Mouse (Mus musculus) hindbrain, embryonic 13.5 days (tissue): ENCODE measurements around the gene Fam166a. TPM values are rescaled to one million over a fixed set of nuclear protein-coding genes. Genes with fewer than 3 reads are reported as not detected.

ENCODE experiments used
- ATAC-seq: fragments of 200-750 bp; cut with Nextera tagmentation; 2 replicates; pipeline ENCODE4 v1.8.0; 2017; ENCODE audit warnings: moderate TSS enrichment; ENCODE audit not compliant: low FRiP score
- H3K27ac ChIP-seq: fragments of 300-500 bp; sonication (generic); 2 replicates; pipeline ENCODE4 v1.5.1; 2015; ENCODE audit warnings: inconsistent platforms, mild to moderate bottlenecking, moderate library complexity
- H3K27me3 ChIP-seq: fragments of 300-500 bp; sonication (generic); 2 replicates; pipeline ENCODE4 v1.6.1; 2015; ENCODE audit warnings: mild to moderate bottlenecking, inconsistent platforms
- H3K36me3 ChIP-seq: fragments of 300-500 bp; sonication (generic); 2 replicates; pipeline ENCODE4 v1.6.1; 2015; ENCODE audit warnings: mild to moderate bottlenecking, inconsistent platforms
- H3K4me1 ChIP-seq: fragments of 300-500 bp; sonication (generic); replicated peaks from 2 replicates; pipeline ENCODE4 v1.6.1; 2015; ENCODE audit warnings: inconsistent platforms
- H3K4me2 ChIP-seq: fragments of 300-500 bp; sonication (generic); 2 replicates; pipeline ENCODE4 v1.6.1; 2015; ENCODE audit warnings: inconsistent platforms, mild to moderate bottlenecking, moderate library complexity
- H3K4me3 ChIP-seq: fragments of 300-500 bp; sonication (generic); 2 replicates; pipeline ENCODE4 v1.5.1; 2015; ENCODE audit warnings: mild to moderate bottlenecking, inconsistent platforms
- H3K9ac ChIP-seq: fragments of 300-500 bp; sonication (generic); 2 replicates; pipeline ENCODE4 v1.6.1; 2015; ENCODE audit warnings: mild to moderate bottlenecking, inconsistent platforms
- H3K9me3 ChIP-seq: fragments of 300-500 bp; sonication (generic); 2 replicates; pipeline ENCODE4 v1.6.1; 2016; ENCODE audit warnings: inconsistent platforms
- WGBS: fragments of 180-500 bp; shearing (Covaris S2); methylation state at CpG from one replicate; pipeline ENCODE4 v1.1.7; 2015; 5-methylcytosine and 5-hydroxymethylcytosine counted together
- polyA plus RNA-seq: library from polyadenylated mRNA; unstranded; fragments of >200 nt; fragmentation: Nextera tagmentation; extraction: Ambion mirVana; gene quantifications from 2 replicates; pipeline ENCODE4 v1.2.1, GENCODE M21; 2015

Gene Fam166a
- polyA plus RNA-seq, 1 experiment from 2014 or later, result 0.40 TPM

DNA sequence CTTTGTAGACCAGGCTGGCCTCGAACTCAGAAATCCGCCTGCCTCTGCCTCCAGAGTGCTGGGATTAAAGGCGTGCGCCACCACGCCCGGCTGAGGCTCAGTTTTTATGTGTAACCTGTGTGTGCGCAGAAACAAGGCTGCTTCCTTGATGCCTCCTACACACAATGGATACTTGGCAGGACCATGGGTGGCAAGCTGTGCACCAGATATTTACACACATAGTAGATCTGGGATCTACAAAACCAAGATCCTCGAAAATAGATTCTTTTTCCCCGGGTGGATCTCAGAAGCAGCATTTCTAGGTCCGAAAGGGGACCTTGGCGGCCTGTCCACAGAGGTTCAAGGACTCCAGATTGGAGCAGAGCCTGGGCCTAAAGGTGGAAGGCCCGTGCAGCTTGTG, 43.3 kb downstream of the Fam166a start:
- Histone ChIP-seq H3K36me3 (no peaks in the 10 kb centered on the region), H3K9ac (peak overlapping the region; percentile 62), H3K27ac (peak overlapping the region; percentile 78), H3K4me2 (peak overlapping the region; percentile 99), H3K4me1 (peaks cover 52% of the 10 kb centered on the region), H3K9me3 (no peaks in the 10 kb centered on the region), H3K4me3 (peak overlapping the region; percentile 79), H3K27me3 (peaks cover 18% of the 10 kb centered on the region)
- 49% methylated on average over 12 of the region's 12 CpGs for WGBS
- 0 out of 2 replicates have a peak, but pooled peaks have one; percentile 1 for ATAC-seq

DNA sequence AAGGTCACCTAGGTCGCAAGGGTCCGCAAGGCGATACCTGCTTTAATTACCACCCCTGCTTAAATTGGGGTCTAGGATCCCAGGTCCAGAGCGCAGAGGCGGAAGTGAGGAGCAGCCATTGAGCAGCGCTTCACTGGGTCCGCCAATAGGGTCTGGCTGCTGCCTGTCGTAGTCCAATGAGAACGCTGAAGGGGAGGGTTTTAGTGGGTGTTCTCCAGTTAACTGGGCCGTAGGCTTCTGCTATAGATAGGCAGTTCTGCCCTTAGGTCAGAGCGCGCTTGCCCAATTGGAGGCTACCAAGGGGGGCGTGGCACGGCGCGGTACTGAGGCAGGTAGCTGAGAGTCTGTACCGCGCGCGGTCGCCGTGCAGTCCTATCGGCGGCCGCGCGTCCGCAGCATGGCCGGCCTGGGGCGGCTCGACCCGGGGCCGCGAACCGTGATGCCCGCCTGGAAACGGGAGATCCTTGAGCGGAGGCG, 43.8 kb downstream of the Fam166a start, which contains the start of gene Tprn:
Gene Tprn, plus strand, starts transcription at position 328 of the 477 bp plus-strand sequence.
- peak within 1 kb of the TSS; percentile 99 for H3K4me2 ChIP-seq
- peak within 1 kb of the TSS; percentile 85 for H3K9ac ChIP-seq
- peaks cover 52% of the 10 kb centered on the region for H3K4me1 ChIP-seq
- ATAC-seq, result peak; percentile 98
- no peaks in the 10 kb centered on the region for H3K9me3 ChIP-seq
- no peaks in the 10 kb centered on the region for H3K36me3 ChIP-seq
- under 1% methylated on average over 39 of the region's 39 CpGs for WGBS
- peak within 1 kb of the TSS; percentile 87 for H3K27ac ChIP-seq
- H3K27me3 ChIP-seq, result peaks cover 18% of the 10 kb centered on the region
- peak within 1 kb of the TSS; percentile 79 for H3K4me3 ChIP-seq

DNA sequence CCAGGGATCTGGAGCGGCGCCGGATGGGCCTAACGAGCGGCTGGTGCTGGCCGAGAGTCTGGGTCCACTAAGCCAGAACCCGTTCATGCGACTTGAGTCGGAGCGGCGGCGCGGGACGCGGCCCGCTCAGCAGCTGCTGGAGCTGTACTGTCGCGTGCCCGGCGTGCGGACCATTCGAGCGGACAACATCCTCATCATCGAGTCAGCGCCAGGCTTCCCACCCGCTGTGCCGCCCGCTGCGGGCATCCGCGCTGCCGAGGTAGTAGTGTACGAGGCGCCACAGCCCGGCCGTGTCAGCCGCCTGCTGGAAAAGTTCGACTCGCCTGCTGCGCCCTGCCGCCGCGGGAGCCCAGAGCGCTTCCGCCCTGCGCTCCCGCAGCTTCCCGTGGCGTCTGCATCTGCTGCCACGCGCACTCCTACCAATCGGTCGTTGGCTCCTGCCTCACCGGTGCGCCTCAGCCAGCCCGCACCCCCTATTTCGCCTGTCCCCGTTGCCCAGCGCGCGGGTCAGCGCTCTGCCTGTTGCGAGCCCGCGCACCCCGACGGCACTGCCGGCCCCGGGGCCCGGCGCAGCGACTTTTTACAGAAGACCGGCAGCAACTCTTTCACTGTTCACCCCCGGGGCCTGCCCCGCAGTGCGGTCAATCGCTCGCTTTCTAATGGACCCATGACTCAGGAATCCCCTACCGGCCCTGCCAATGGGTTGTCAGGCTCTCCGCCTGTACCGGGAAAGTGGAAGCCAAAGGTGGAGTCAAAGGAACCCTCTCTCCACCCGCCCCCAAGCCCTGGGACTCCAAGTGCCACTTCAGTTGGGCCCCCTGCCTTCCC, 44.5 kb downstream of the Fam166a start:
- Histone ChIP-seq H3K4me1 (peaks cover 55% of the 10 kb centered on the region), H3K4me3 (peak overlapping the region; percentile 79), H3K27ac (peak overlapping the region; percentile 87), H3K36me3 (peaks cover 1% of the 10 kb centered on the region; the same call in 1 of the 2 replicates), H3K9ac (peak overlapping the region; percentile 85), H3K9me3 (no peaks in the 10 kb centered on the region), H3K27me3 (peaks cover 18% of the 10 kb centered on the region), H3K4me2 (peak overlapping the region; percentile 99)
- WGBS, result under 1% methylated on average over 82 of the region's 82 CpGs
- ATAC-seq, result peak; percentile 50

DNA sequence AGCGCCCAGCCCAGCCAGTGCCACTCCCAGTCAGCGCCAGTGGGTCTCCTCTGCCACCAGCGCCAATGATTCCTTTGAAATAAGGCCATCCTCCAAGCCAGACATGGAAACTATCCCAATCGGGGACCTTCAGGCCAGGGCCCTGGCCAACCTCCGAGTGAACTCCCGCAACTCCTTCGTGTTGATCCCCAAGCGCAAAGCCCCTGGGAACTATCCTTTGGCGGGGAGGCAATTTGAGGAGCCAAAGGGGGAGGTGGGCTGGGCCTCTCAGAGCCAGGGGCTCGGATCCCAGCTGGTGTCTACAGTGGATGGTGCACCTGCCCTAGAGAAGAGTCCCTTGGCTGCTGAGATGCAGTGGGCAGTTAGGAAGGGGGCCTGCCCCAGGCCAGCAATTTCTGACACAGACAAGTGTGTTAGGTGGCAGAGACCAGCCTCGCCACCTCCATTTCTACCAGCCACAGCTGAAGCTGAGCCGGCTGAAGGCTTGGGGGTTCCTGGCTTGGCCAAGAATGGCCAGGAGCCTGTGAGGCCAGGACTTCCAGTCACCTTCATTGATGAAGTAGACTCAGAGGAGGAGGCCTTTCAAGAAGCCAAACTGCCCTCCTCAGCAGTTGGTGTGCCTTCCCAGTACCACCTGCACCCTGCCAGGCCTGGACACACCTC, 45.2 kb downstream of the Fam166a start:
- WGBS, result 18% methylated on average over 12 of the region's 12 CpGs
- H3K27me3 ChIP-seq, result peaks cover 18% of the 10 kb centered on the region
- peak overlapping the region; percentile 87; the same call in 1 of the 2 replicates for H3K27ac ChIP-seq
- peak overlapping the region; percentile 99 for H3K4me2 ChIP-seq
- no peak for ATAC-seq
- no peaks in the 10 kb centered on the region for H3K9me3 ChIP-seq
- H3K4me1 ChIP-seq, result peaks cover 60% of the 10 kb centered on the region
- peaks cover 9% of the 10 kb centered on the region for H3K36me3 ChIP-seq
- peak overlapping the region; percentile 85 for H3K9ac ChIP-seq
- peak overlapping the region; percentile 79 for H3K4me3 ChIP-seq

DNA sequence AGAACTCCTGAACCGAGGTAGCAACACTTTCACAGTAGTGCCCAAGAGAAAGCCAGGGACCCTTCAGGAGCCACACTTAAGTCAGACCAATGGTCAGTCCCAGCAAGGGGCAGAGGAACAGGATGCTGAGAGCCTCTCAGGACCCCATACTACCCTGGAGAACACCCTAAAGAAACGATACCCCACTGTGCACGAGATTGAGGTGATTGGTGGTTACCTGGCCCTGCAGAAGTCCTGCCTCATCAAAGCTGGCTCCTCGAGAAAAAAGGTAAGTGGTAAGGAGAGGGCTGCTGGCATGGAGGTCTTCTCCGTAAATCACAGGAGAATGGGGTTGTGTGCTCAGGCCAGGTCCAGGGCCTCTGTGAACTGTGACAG, 45.7 kb downstream of the Fam166a start:
- Histone ChIP-seq H3K4me3 (peak overlapping the region; percentile 79), H3K9me3 (no peaks in the 10 kb centered on the region), H3K27ac (no peak overlapping the region), H3K36me3 (peaks cover 14% of the 10 kb centered on the region), H3K27me3 (peaks cover 18% of the 10 kb centered on the region), H3K4me2 (peak overlapping the region; percentile 99), H3K4me1 (peaks cover 60% of the 10 kb centered on the region), H3K9ac (peak overlapping the region; percentile 85)
- WGBS, result 78% methylated on average over 5 of the region's 5 CpGs
- no peak for ATAC-seq

DNA sequence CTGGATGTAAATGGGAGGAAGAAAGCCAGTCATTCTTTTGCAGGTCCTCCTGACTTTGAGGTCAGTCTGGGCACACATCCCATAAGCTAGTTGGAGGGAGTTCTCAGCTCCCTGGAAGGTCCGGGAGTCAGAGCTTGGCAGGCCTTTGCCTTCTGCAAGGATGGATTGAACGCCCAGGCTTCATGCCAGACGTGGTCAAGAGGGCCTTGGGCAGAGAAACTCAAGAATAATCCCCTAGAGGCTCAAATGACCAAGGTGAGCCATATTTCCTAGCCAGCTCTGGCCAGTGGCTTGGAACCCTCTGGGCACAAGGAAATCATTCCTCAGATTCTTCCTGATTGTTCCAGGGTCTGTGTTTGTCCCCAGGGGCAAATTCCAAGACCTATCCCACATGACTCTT, 46.3 kb downstream of the Fam166a start:
- Histone ChIP-seq H3K36me3 (peaks cover 20% of the 10 kb centered on the region), H3K27me3 (peaks cover 18% of the 10 kb centered on the region), H3K9me3 (no peaks in the 10 kb centered on the region), H3K27ac (no peak overlapping the region), H3K4me2 (peak overlapping the region; percentile 99), H3K9ac (peak overlapping the region; percentile 85), H3K4me1 (peaks cover 60% of the 10 kb centered on the region), H3K4me3 (peak overlapping the region; percentile 79)
- 67% methylated on average over 3 of the region's 3 CpGs for WGBS
- no peak for ATAC-seq

DNA sequence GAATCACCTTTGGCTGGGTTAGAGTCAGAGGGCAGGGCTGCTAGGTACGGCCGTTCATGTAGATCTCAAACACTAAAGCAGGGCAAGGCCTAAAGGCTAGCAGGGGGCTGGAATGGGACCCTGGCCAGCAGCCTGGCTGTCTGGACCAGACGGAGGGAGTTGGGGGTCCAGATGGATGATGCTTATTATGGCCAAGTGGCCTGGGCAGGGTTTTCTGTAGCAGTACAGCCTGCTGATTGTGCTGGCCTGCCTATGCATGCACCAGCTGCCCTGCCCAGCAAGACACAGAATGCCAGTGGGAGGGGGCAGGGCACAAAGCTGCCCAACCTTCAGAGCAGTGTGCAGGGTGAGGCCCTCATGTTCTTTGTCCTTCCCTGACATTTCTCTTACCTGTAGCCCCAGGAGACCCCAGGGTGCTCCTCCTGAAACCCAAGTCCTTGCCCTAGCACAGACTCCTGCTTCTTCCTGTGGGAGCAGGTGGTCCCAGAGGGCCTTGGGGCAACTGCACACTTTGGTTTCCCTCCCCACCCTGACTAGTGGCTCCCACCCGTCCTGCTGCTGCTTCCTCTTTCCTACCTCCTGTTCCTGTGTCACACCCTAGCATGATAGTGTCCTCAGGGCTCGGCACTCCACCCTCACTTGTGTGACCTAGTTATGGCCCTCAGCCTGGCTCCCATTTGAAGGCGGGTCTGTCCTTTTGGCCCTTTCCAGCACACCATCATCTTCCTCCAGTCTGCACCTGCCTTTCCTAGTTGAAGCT, 47.5 kb downstream of the Fam166a start:
- 60% methylated on average over 6 of the region's 6 CpGs for WGBS
- no peak for ATAC-seq
- Histone ChIP-seq H3K4me3 (peak overlapping the region; percentile 79), H3K4me1 (peaks cover 67% of the 10 kb centered on the region), H3K9ac (peak overlapping the region; percentile 70), H3K4me2 (peak overlapping the region; percentile 99), H3K27ac (peak overlapping the region; percentile 83), H3K36me3 (peaks cover 30% of the 10 kb centered on the region), H3K9me3 (no peaks in the 10 kb centered on the region), H3K27me3 (peaks cover 18% of the 10 kb centered on the region)

DNA sequence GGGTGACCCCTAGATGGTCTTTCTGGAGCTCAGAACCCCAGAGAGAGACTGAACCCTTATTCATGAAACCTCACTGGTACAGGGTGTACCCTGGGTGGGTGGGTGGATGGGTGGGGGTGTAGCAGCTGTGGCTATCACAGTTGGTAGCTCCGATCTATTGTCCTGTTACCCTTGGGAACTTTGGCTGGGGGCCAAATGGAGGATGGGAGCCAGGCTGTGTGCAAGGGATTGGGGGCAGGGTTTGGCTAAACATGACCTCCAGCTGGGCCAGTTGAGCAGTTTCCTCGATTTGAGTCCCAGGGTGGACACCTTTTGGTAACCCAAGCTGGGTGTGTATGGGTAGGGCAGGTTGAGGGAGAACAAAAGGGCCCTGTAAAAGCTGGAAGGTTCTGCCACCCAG, 48.2 kb downstream of the Fam166a start:
- H3K9ac ChIP-seq, result peak overlapping the region; percentile 70
- peaks cover 31% of the 10 kb centered on the region for H3K36me3 ChIP-seq
- peak overlapping the region; percentile 99 for H3K4me2 ChIP-seq
- peak overlapping the region; percentile 83 for H3K27ac ChIP-seq
- H3K27me3 ChIP-seq, result peaks cover 18% of the 10 kb centered on the region
- WGBS, result 35% methylated on average over 2 of the region's 2 CpGs
- peaks cover 74% of the 10 kb centered on the region for H3K4me1 ChIP-seq
- peak overlapping the region; percentile 79 for H3K4me3 ChIP-seq
- H3K9me3 ChIP-seq, result no peaks in the 10 kb centered on the region
- no peak for ATAC-seq

DNA sequence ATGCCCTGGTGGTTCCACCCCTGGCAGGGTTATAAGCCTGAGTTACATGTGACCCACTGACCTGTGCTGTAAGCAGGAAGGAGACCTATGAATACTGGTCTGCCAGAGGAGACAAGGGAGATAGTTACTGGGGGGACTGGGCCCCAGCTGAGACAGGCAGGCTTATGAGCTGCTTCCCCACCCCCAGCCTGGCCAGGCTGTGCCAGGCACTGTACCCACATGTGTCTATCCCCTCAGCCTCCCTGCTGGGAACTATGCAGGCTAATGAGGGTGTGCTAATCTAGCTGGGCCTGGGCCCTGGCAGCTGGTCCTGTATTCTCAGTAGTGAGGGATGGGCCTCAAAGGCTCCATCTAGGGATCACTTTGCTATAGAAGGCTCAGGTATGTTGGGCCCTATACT, 48.7 kb downstream of the Fam166a start:
- H3K9ac ChIP-seq, result peak overlapping the region; percentile 36
- H3K4me3 ChIP-seq, result peak overlapping the region; percentile 79; the same call in 1 of the 2 replicates
- peaks cover 31% of the 10 kb centered on the region for H3K36me3 ChIP-seq
- peak overlapping the region; percentile 99 for H3K4me2 ChIP-seq
- H3K27me3 ChIP-seq, result peaks cover 18% of the 10 kb centered on the region
- ATAC-seq, result no peak
- peaks cover 72% of the 10 kb centered on the region for H3K4me1 ChIP-seq
- H3K9me3 ChIP-seq, result no peaks in the 10 kb centered on the region
- H3K27ac ChIP-seq, result peak overlapping the region; percentile 83

DNA sequence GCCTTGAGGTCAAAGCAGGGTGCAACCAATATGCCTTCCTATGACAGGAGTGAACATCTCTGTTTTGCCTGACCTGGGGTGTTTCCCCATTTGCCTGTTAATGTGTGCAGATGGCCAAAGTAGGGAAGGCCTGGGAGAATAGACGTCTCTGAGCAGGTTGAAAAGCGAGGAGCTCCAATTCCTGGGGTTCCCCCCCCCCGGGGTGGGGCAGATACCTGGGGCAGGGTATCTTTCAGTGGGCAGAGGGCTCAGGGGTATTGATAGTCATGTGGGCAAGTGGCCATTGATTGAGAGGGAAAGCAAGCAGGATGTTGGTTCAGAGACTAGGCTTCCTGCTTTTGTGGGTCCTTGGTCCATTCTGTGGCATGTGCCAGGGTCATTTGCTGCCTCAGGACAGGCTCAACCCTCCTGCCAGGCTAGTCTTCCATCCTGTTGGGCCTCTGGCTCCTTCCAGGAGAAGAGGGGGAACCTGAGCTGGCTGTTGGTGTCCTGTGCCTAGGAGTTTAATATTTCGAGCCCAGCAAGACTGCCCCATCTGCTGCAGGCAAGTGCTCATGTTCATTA, 49.3 kb downstream of the Fam166a start:
- H3K4me2 ChIP-seq, result peak overlapping the region; percentile 99; the same call in 1 of the 2 replicates
- WGBS, result 74% methylated on average over 4 of the region's 4 CpGs
- no peak for ATAC-seq
- peaks cover 18% of the 10 kb centered on the region for H3K27me3 ChIP-seq
- no peak overlapping the region for H3K4me3 ChIP-seq
- peaks cover 73% of the 10 kb centered on the region for H3K4me1 ChIP-seq
- peak overlapping the region; percentile 36 for H3K9ac ChIP-seq
- H3K36me3 ChIP-seq, result peaks cover 31% of the 10 kb centered on the region
- H3K27ac ChIP-seq, result peak overlapping the region; percentile 62
- H3K9me3 ChIP-seq, result no peaks in the 10 kb centered on the region
